Mouse (Mus musculus) myocyte (in vitro differentiated cells): ENCODE measurements around the gene Fermt3.

Experiments used
- E2F4 ChIP-seq: IDR thresholded peaks from one replicate; pipeline ENCODE4 v1.6.1; 2011; ENCODE audit warnings: mild to moderate bottlenecking, control low read depth, moderate library complexity; ENCODE audit not compliant: insufficient read depth
- MAX ChIP-seq: IDR thresholded peaks from one replicate; pipeline ENCODE4 v1.6.1; 2011; ENCODE audit warnings: low read depth, mild to moderate bottlenecking, control low read depth
- MYOD1 ChIP-seq, 3 experiments: IDR thresholded peaks; one replicate each; pipeline ENCODE4 v1.6.1; 2011; ENCODE audit warnings: control low read depth in 2 of 3, low read depth in 2 of 3, mild to moderate bottlenecking in 2 of 3, moderate library complexity in 1 of 3; ENCODE audit not compliant: insufficient read length in 2 of 3, control insufficient read depth in 1 of 3
- MYOG ChIP-seq, 3 experiments: IDR thresholded peaks; one replicate each; pipeline ENCODE4 v1.6.1; 2011; ENCODE audit warnings: control low read depth in 2 of 3, low read depth in 2 of 3, mild to moderate bottlenecking in 2 of 3; ENCODE audit not compliant: insufficient read length in 2 of 3, control insufficient read depth in 1 of 3, insufficient read depth in 1 of 3
- POLR2A ChIP-seq: IDR thresholded peaks from one replicate; pipeline ENCODE4 v1.6.1; 2011; ENCODE audit warnings: low read depth, mild to moderate bottlenecking, control low read depth, moderate library complexity; ENCODE audit not compliant: insufficient read length
- REST ChIP-seq: IDR thresholded peaks from one replicate; pipeline ENCODE4 v1.6.1; 2011; ENCODE audit warnings: mild to moderate bottlenecking, control low read depth, moderate library complexity; ENCODE audit not compliant: insufficient read depth, insufficient read length
- SRF ChIP-seq: IDR thresholded peaks from one replicate; pipeline ENCODE4 v1.6.1; 2011; ENCODE audit warnings: low read depth; ENCODE audit not compliant: control insufficient read depth, insufficient read length
- USF1 ChIP-seq: IDR thresholded peaks from one replicate; pipeline ENCODE4 v1.6.1; 2011; ENCODE audit warnings: low read depth, mild to moderate bottlenecking, control low read depth, moderate library complexity

- TF ChIP-seq POLR2A (peak; percentile 69), USF1 (no peak), MYOG (IDR thresholded peaks at IDR 0.05; ENCODE audit: control insufficient read depth in 1 of 3, insufficient read depth in 1 of 3, insufficient read length in 2 of 3, low read depth in 2 of 3) (peak in 1 of 3 experiments; percentile 4), E2F4 (no peak), MAX (no peak), REST (no peak), MYOD1 (IDR thresholded peaks at IDR 0.05; ENCODE audit: control insufficient read depth in 1 of 3, insufficient read length in 2 of 3, low read depth in 2 of 3) (no peak), SRF (no peak)
Measured at GRCm38 (mm10) chr19:6987061-6987903, 32.0 kb downstream of the Fermt3 start, which contains the start of gene Vegfb.
